Mouse (Mus musculus): ENCODE measurements around the gene 1700015G11Rik. TPM values are rescaled to one million over a fixed set of nuclear protein-coding genes. Genes with fewer than 3 reads are reported as not detected.
A peak's percentile ranks its signal among the peaks of the same experiment; 100 is the strongest.

1700015G11Rik gene
- total RNA-seq (2021) = not detected

DNA sequence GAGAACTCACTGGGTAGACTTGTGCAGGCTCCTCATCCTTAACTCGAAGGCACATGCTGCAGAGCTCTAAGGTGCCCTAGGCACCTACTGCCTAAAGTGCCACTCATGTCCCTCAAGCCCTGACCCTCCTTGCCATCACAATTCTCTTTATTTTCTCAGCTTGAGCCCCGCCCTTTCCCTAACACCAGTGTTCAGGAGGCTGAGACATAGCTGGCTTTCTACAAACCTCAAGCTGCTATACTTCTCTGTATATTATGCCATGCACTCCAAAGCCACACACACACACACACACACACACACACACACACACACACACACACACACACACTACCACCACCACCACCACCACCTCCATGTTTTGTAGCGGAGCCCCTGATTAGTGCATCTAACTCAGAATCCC is at the start of gene 1700015G11Rik:
1700015G11Rik (minus strand) TSS at position 101 of the 400 bp plus-strand sequence.
- DNase-seq = no peak
- intact Hi-C loops (cut with DNase I) = no loop called here

- DNase-seq = no peak
- intact Hi-C loops (cut with DNase I) = no loop called here
These were observed 41.4 kb upstream of the 1700015G11Rik start for GRCm38 (mm10) chr7:52056954-52057353.

DNA sequence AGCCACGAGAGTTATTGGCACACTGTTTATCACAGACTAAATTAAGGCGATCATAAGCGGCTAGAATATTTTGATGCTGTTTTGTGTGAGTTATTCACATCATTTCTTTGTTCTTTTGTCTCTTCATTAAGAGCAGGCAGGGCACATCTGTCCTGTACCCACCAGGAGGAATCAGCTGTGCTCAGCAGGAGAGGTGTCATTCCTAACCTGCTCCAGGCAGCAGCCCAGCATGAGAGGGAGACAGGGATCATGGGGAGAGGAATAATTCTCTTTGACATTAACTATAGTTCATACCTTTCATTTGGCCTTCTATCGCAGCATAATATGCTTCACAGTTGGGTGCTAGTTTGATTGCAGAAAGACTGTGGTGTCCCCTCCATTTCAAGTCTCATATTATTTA is 40.7 kb upstream of the 1700015G11Rik start:
- intact Hi-C loops (cut with DNase I) = no loop called here

GRCm38 (mm10) chr7:52055831-52056230 is 40.3 kb upstream of the 1700015G11Rik start:
- intact Hi-C loops (cut with DNase I) = no loop called here
- no peak for DNase-seq

More for the DNA sequence above, 40.7 kb upstream of the 1700015G11Rik start:
- DNase-seq = no peak

DNA sequence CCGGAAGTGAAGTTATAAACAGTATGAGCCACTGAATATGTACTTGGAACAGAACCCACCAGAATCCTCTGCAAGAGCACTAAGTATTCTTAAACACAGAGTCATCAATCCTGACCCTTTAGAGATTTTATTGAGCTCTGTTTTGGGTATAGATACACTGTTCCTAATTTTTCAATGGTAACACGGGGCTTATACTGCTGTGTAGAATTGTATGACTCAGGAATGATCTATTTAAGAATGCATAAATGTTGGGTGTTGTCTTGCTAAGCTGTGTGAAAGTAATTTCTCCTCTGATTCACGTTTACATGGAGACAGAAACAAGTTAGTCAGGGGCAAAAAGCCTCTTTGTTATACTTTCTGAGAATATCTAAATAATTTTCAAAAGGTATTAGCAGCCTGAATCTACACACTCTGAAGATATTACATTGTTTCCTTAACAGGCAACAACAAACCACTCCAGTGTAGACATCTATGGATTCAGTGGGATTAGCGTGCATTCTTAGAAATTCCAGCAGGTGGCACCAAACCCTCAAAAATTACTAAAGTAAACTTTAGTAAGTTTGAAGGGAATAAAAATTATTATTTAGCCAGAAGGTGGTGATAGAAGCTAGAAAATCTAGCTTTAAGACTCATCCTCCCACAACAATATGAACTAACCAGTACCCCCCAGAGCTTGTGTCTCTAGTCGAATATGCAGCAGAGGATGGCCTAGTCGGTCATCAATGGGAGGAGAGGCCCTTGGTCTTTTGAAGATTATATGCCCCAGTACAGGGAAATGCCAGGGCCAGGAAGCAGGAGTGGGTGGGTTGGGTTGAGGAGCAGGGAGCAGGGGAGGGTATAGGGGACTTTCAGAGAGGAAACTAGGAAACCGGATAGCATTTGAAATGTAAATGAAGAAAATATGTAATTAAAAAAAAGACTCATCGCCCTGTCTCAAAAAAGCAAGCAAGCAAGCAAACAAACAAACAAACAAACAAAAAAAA is 22.4 kb upstream of the 1700015G11Rik start:
- intact Hi-C loops (cut with DNase I) = no loop called here
- peak; percentile 37 for DNase-seq

GRCm38 (mm10) chr7:52024050-52024626 is 8.6 kb upstream of the 1700015G11Rik start:
- intact Hi-C loops (cut with DNase I) = no loop called here

DNA sequence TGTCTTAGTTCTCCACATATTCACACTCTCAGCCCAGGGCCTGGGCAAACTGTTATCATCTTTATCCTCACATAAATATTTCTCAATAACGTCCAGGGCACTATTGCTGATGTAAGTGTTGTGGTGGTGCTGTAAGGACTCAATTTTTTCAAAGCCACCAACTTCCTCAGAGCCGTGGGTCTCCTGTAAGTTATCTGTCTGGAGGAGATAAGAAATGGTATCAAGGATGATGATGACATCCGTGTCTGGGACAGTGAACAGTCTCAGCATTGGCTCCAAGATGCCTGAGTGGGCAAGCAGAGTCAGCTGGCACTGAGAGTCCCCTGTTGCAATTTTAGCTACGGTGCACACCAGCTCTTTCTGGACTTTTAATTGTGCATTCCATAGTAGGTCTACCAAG is 6.5 kb upstream of the 1700015G11Rik start:
- no peak for DNase-seq
- intact Hi-C loops (cut with DNase I) = no loop called here

More at GRCm38 (mm10) chr7:52024050-52024626, 8.6 kb upstream of the 1700015G11Rik start:
- no peak for DNase-seq

DNA sequence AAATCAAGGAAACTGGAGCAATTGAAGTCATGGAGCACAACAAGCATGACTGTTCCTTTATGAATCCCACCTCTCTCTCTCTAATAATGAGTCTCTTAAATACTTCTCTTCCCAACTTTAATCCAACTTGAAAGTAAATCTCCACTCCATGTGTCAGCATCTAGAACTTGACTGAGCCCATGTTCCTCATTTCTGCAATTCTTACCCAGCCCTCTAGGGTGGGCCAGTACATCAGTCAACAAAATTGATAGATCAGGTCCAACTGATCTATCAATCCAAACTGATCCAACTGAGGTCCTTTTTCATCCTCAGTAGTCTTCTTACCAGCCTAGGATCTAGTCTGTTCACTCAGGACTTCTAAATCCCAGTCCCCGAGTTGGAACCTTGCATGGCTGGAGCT is 348 bp downstream of the 1700015G11Rik start:
- intact Hi-C loops (cut with DNase I) = no loop called here
- no peak for DNase-seq

GRCm38 (mm10) chr7:52013457-52013856 is 2.1 kb downstream of the 1700015G11Rik start:
- DNase-seq = no peak
- intact Hi-C loops (cut with DNase I) = no loop called here

- DNase-seq = no peak
- intact Hi-C loops (cut with DNase I) = no loop called here
These were observed 8.4 kb downstream of the 1700015G11Rik start for GRCm38 (mm10) chr7:52007138-52007537.

DNA sequence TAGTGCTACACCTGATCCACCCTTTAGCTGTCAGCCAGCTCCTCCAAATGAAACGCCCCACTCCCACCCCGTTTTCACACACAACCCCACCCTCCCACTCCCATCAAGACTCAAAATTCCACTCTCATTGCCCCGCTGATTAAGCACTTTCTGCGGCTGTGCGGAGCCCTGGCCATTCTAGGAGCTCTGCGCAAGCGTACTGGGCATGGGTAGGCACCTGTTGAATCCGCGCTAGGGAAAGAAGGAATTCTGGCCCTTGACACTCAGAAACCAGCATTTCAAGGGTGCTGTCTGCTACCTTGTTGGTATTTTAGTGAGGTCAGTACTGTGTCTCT is 9.3 kb downstream of the 1700015G11Rik start:
- intact Hi-C loops (cut with DNase I) = no loop called here
- DNase-seq = no peak

DNA sequence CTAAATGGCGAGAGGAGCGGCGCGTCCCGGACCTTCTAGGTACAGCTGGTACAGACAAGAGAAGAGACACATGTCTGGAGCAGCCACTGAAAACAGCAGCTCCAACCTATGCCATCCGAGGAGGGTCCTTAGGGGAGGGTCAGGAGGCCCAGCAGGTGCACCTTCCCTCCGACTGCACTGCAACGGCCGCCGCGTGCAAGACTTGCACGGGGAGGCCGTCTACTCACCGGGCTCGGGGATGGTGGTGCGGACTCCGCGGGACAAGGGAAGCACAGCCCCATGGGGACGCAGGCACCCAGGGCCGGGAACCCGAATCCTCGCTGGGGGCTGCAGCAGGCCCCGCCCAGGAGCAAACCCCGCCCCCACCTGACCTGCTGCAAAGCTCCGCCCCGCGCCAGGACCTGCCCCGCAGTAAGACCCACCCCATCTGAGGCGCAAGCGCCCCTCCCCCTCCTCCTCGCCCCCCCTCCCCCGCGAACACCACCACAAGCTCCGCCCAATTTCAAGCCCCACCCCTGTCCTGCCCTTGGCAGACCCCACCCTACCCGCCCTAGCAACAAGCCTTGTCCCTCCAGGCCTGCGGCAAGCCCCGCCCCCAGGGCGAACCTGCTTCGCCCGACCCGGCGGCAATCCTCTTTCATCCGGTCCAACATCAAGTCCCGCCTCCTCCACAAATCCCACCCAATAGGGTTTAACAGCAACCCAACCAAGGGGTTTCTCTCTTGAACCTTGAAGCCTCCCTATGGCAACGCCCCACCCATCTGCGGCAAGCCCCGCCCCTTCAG is 9.8 kb downstream of the 1700015G11Rik start, which contains the start of gene Svip:
Svip (minus strand) TSS at position 508 of the 785 bp plus-strand sequence.
- DNase-seq = peak; percentile 97
- intact Hi-C loops (cut with DNase I) = no loop called here

DNA sequence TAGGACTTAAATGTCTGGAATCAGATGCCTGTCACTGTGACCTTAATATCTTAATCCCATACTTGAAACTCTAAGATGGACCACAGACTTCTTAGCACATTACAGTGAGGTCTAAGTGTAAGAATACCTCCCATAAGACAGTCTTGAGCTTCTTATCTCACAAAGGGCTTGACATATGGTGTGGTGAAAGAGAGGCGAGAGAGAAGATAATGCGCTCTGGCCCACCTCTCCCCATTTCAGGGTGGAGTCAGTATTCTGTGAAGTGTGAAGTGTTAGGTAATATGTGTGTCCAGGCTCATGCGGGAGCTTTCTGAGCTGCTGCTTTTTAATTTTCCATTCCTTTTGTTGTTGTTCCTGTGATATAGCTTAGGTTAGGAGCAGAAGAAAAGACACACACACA is 24.5 kb downstream of the 1700015G11Rik start:
- intact Hi-C loops (cut with DNase I) = no loop called here
- DNase-seq = no peak

DNA sequence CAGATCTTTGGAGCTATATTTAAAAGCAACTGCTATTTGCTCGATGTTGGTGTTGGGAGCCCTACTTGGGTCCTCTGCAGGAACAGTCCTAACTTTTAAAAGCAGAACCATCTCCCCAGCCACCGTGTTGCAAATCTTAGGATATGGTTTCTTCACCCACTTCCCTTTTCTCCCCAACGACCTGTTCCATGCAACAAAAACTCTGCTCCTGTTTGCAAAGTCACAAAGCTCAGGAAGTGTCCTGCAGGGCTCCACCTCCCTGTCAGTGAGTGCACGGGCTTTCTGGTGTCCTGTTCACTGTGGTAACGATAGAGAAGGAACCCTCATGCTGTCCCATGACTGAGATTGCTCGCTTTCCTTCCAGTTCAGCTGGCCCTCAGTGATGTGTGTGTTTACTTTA is 28.6 kb downstream of the 1700015G11Rik start:
- intact Hi-C loops (cut with DNase I) = no loop called here
- no peak for DNase-seq

DNA sequence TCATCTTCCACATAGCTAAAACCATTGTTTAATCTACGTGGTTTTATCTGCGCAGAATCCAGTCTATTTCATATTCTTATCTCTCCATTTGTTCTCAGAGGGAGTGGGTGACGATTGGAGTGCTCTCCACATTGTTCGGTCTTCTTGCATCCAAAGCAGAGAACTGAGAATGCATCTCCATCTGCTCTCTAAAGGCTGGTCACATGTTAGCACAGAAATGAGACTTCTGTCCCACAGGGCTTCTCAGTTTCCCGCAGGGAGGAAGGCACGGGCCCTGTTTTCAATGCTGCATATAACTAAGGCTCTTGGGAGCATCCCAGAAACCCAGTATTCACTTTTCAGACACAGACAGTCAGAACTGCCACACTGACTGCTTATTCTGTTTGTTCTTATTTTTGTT is 29.8 kb downstream of the 1700015G11Rik start:
- no peak for DNase-seq
- intact Hi-C loops (cut with DNase I) = no loop called here

- intact Hi-C loops (cut with DNase I) = no loop called here
- DNase-seq = no peak
These were observed 33.2 kb downstream of the 1700015G11Rik start for GRCm38 (mm10) chr7:51982303-51982702.

DNA sequence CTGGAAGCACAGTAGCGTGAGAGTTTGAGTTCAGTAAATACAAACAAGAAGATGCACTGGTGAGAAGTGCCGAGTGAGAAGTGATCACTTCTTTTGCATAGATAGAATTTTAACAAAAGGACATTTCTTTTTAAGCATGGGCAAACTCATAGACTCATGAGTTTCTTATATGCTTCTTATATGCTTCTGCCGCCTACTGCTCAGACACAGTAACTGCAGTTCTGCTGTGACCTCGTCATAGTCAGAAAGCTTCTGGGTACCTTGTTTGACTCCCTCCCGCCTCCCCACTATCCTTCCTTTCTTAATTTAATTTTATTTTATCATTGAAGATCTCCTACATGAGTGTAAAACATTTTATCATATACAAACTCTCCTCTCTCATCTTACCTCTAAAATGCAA is 36.3 kb downstream of the 1700015G11Rik start:
- intact Hi-C loops (cut with DNase I) = loop anchor here (2.0 to 10.0 kb wide), 2 partner anchors 360 to 474 kb away; no protein-coding TSS in a partner anchor
- DNase-seq = peak; percentile 13

- intact Hi-C loops (cut with DNase I) = loop anchor here (10.0 kb wide), 1 partner anchor 470 kb away; no protein-coding TSS in a partner anchor
- no peak for DNase-seq
These were observed 40.3 kb downstream of the 1700015G11Rik start for GRCm38 (mm10) chr7:51975181-51975580.

- no peak for DNase-seq
- intact Hi-C loops (cut with DNase I) = loop anchor here (5.0 to 10.0 kb wide), 2 partner anchors 96 to 469 kb away; no protein-coding TSS in a partner anchor
These were observed 42.0 kb downstream of the 1700015G11Rik start for GRCm38 (mm10) chr7:51973526-51973925.

DNA sequence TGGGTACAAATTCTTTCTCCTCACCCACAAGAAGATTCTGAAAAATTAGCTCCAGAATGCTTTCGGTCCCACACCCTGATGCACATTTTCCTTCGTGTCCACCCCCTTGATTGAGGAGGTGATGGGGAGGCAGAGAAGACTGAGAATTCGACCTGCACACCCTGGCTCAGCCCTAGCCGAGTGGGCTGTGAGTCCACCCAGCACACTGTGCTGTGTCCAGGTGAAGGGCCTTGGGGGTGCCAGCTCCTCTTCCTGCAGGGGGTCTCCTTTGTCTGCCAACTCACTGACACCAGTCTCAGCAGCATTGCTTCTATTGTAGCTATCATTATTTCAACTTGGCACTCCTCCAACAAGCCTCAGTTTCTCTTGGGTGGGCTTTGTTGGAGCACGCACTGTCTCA is 42.4 kb downstream of the 1700015G11Rik start:
- intact Hi-C loops (cut with DNase I) = loop anchor here (5.0 to 10.0 kb wide), 2 partner anchors 96 to 468 kb away; no protein-coding TSS in a partner anchor
- DNase-seq = no peak
